Mouse (Mus musculus): ENCODE measurements around the gene Gcnt3.
A peak's percentile ranks its signal among the peaks of the same experiment; 100 is the strongest.
"Not testable (repeated sequence)": the region's sequence is repeated elsewhere in the genome, so short reads cannot be mapped to it uniquely, and the experiment has no call there.

The Gcnt3 gene

GRCm38 (mm10) chr9:70042137-70042536, 4.2 kb upstream of the Gcnt3 start:
- no peak for DNase-seq

GRCm38 (mm10) chr9:70040570-70040969, 2.7 kb upstream of the Gcnt3 start:
- peak in 1 of 2 experiments; percentile 14 for DNase-seq

GRCm38 (mm10) chr9:70039597-70040385, 1.9 kb upstream of the Gcnt3 start:
- DNase-seq = peak in 1 of 2 experiments; percentile 11

DNA sequence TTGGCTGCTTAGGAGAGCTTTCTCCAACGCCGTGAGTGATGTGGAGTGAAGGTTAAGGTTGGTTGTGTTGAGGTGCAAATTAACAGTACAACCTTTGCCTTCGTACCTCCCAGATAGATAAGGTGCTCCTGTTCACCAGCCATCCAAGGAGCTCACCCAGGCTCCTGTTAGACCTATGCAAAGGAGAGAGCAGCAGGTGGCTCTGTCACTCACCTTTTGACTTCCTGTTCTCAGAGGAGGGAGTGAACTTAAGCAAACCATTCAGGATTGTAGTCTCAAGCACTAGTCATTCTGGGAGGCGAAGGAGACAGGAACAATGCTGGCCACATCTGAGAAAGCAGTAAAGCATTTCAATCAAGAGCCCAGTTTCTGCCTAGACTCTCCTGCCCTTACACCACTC, 1.2 kb downstream of the Gcnt3 start:
- peak; percentile 9 to 42 for DNase-seq

DNA sequence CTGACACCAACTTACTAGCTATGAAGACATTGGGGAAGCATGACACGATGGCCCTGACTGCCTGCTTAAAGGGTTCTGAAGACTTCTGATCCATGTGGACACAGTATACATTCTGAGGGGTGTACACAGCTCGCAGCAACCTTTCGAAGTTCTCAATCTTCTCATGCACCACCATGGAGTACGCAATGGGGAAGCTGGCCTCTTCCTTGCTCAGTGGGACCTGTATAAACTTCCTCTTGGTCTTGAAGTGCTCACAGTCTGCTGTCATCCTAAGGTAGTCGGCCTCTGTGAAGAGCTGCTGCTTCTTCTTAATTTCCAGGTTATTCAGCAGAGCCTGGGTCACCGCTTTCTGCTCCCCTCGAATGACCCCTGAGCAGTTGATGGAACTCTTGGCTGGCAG, 3.2 kb downstream of the Gcnt3 start:
- no peak for DNase-seq

- no peak for DNase-seq
These were observed 4.8 kb downstream of the Gcnt3 start for GRCm38 (mm10) chr9:70033056-70033455.

DNA sequence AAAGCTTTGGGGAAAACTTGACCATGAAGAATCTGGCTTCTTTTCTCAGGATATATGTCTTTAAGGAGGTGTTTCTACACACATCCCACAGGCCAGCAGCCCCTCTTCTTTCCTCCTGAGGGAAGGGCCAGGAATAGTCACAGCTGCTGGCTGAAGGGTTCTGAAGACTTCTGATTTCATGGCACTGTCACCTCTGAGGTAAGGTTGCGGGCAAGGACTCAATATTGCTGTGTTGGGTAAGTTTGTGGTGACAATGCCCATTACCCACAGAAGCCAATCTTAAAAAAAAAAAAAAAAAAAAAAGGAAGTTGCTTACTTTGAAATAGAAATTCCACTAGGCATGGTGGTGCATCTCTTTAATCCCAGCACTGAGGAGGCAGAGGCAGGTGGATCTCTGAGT, 5.7 kb downstream of the Gcnt3 start:
- DNase-seq = no peak

- no peak for DNase-seq
These were observed 12.4 kb downstream of the Gcnt3 start for GRCm38 (mm10) chr9:70025365-70026012.

GRCm38 (mm10) chr9:70024648-70025047, 13.2 kb downstream of the Gcnt3 start:
- no peak for DNase-seq

DNA sequence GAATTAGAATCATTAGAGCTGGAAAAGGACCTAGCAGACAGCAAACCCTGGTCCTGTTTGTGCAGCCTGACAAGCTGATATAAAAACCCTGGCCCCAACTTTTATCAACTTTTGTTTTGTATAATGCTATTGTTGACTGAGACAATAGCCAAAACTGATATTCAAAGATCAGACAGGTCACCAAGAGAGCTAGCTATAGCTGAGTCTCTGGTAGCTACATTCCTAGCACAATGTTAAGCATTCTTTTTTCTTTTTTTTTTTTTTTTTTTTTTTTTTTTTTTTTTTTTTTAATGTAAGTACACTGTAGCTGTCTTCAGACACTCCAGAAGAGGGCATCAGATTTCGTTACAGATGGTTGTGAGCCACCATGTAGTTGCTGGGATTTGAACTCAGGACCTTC, 14.3 kb downstream of the Gcnt3 start:
- not testable (repeated sequence) for DNase-seq

GRCm38 (mm10) chr9:70022083-70022482, 15.8 kb downstream of the Gcnt3 start:
- DNase-seq = no peak

DNA sequence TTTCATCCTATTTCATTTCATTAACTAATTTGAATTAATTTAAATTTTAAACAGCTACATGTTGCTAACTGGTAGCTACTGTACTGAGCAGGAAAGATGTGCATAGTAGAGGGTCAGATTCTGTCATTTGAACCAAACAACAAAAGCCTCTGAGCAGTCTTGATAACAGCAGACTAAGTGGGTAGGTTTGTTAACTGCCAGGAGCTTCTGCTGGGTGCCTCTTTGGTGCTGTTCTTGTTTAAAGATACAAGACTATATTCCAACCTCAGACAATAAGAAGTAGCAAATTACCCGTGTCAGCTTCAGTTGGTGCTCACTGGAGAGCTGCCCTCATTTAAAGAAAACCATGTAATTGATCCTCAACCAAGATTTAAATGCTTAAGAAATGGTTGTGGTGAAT, 16.3 kb downstream of the Gcnt3 start:
- no peak for DNase-seq

DNA sequence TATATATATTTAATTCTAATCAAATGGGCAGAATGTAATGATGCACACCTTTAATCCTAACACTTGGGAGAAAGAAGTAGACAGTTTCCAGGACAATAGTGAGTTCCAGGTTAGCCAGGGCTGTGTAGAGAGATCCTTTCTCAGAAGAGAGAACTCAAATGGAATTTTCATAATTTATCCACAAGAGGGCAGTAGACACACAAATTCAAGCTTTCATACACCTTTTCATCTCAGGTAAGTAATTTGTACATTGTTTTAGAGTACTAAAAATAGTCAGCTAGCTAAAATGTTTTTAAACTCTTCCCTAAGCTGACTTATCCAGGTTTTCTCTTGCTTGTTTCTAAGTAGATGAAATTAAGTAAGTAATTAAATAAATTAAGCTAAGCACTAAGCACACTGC, 19.0 kb downstream of the Gcnt3 start:
- no peak for DNase-seq

GRCm38 (mm10) chr9:70015632-70016031, 22.3 kb downstream of the Gcnt3 start:
- DNase-seq = no peak

GRCm38 (mm10) chr9:70012408-70012901, 25.4 kb downstream of the Gcnt3 start, which contains the start of gene Gtf2a2:
Gtf2a2 (plus strand) TSS chr9:70012550.
- DNase-seq = peak; percentile 95

GRCm38 (mm10) chr9:70011537-70012407, 26.1 kb downstream of the Gcnt3 start:
- DNase-seq = no peak

GRCm38 (mm10) chr9:70010781-70011473, 27.0 kb downstream of the Gcnt3 start:
- no peak for DNase-seq

DNA sequence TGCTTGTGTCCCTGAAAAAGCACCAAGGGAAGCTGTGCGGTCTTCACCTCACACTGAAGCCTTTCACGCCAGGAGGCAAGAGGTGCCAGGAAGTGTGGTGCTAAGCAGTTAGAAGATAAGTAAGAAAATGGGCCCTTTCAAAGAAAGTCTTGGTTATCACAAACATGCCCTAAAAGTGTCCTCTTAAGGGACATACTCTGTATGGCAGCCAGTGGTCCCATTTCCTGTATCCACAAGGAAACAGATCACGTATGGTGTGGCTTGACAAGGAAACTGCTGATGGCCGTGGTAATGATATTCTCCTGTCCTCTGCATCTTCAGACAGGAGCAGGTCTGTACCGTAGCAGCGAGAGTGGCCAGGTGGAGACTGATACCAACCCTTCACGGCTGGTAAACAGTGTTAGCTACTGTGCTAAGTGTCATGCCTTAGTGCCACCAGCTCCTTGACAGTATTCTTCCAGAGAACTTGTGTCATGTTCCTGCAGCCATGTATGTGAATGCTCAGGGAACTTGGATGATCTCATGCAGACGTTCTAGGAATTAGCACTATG, 28.1 kb downstream of the Gcnt3 start:
- no peak for DNase-seq

DNA sequence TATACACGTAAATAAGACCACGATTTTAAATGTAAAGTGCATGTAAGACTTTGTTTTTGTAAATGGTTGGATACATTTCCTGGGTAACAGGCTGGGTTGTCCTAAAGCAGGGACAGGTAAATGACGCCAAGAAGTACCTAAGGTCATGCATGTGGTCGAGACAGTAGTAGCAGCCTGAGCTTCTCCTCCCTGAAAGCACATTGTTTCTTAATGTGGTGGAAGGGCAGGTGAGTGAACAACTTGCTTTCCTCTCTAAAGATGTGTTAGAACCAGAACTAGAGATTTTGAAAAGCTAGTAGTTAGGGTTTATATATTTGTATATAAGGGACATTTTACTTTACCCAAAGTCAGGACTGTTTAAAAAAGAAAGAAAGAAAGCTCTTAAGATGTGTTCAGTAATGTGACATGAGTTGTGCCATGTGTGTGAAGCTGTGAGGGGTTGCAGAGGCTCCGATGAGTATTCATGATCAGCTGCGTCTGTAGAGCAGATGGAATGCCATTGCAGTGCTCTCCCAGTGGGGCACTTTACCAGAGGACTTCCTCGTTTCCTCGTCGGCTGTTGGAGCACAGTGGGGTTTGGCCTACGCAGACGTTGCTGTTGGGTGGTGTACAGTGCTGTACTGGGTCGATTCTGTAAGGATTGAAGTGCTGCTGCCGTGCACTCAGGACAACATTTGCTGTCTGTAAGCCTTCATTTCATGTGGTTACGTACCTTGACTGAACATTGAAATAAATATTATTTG, 30.2 kb downstream of the Gcnt3 start:
- DNase-seq = no peak

GRCm38 (mm10) chr9:70006984-70007383, 30.9 kb downstream of the Gcnt3 start:
- no peak for DNase-seq

- no peak for DNase-seq
These were observed 34.4 kb downstream of the Gcnt3 start for GRCm38 (mm10) chr9:70003516-70003915.

Data from thymus, postnatal 36 days (tissue).